Mouse (Mus musculus) MEL (cell line): ENCODE results near the gene Prkce. TPM values are rescaled to one million over a fixed set of nuclear protein-coding genes. Genes with fewer than 3 reads are reported as not detected.

Source experiments
- DNase-seq: peaks from one replicate; pipeline ENCODE4 v3.0.0; 2011; ENCODE audit warnings: low read depth, low spot score
- H3K27ac ChIP-seq: 2 replicates; pipeline ENCODE4 v1.5.1; 2012; ENCODE audit warnings: low read depth, mild to moderate bottlenecking, control low read depth, low read length, moderate library complexity; ENCODE audit not compliant: control insufficient read depth
- H3K27me3 ChIP-seq, 2 experiments: fragments of 150-350 bp in 1 of 2; sonication (generic) in 1 of 2; 2 replicates each; pipeline ENCODE4 v1.6.1; 2012; ENCODE audit warnings: low read length in 2 of 2, mild to moderate bottlenecking in 2 of 2, improper control_type of control experiment in 1 of 2, moderate library complexity in 1 of 2; ENCODE audit not compliant: insufficient read depth in 2 of 2, control insufficient read depth in 1 of 2
- H3K36me3 ChIP-seq, 2 experiments: 2 replicates each; pipeline ENCODE4 v1.6.1; 2012 to 2014; ENCODE audit warnings: low read length in 2 of 2, improper control_type of control experiment in 1 of 2, inconsistent platforms in 1 of 2, mild to moderate bottlenecking in 1 of 2; ENCODE audit not compliant: insufficient read depth in 2 of 2, control insufficient read depth in 1 of 2
- H3K4me1 ChIP-seq, 2 experiments: fragments of 150-350 bp in 1 of 2; sonication (generic) in 1 of 2; 2 replicates each; pipeline ENCODE4 v1.6.1; 2012; ENCODE audit warnings: low read length in 2 of 2, improper control_type of control experiment in 1 of 2, mild to moderate bottlenecking in 1 of 2; ENCODE audit not compliant: insufficient read depth in 2 of 2, control insufficient read depth in 1 of 2
- H3K4me3 ChIP-seq, 2 experiments: fragments of 150-350 bp in 1 of 2; sonication (generic) in 1 of 2; 2 replicates each; pipeline ENCODE4 v1.5.1; 2012; ENCODE audit warnings: low read depth in 2 of 2, low read length in 2 of 2, mild to moderate bottlenecking in 2 of 2, moderate library complexity in 2 of 2, control low read depth in 1 of 2, improper control_type of control experiment in 1 of 2; ENCODE audit not compliant: control insufficient read depth in 1 of 2, insufficient read depth in 1 of 2
- H3K79me2 ChIP-seq: 2 replicates; pipeline ENCODE4 v1.6.1; 2012; ENCODE audit warnings: mild to moderate bottlenecking, low read length, moderate library complexity; ENCODE audit not compliant: control insufficient read depth, poor library complexity, insufficient read depth
- H3K9ac ChIP-seq: 2 replicates; pipeline ENCODE4 v1.6.1; 2012; ENCODE audit warnings: low read depth, mild to moderate bottlenecking, control low read depth, low read length, moderate library complexity; ENCODE audit not compliant: control insufficient read depth, poor library complexity, severe bottlenecking
- H3K9me3 ChIP-seq: fragments of 150-350 bp; sonication (generic); replicated peaks from 2 replicates; pipeline ENCODE4 v1.6.1; 2012; ENCODE audit warnings: mild to moderate bottlenecking, low read length, improper control_type of control experiment, moderate library complexity; ENCODE audit not compliant: insufficient read depth
- CHD1 ChIP-seq: IDR thresholded peaks from 2 replicates; pipeline ENCODE4 v1.6.1; 2012; ENCODE audit warnings: low read depth, mild to moderate bottlenecking, inconsistent platforms, low read length, improper control_type of control experiment
- ELF1 ChIP-seq: IDR thresholded peaks from 2 replicates; pipeline ENCODE4 v1.6.1; 2014; ENCODE audit warnings: low read depth, mild to moderate bottlenecking, inconsistent platforms, low read length, improper control_type of control experiment, moderate library complexity
- EP300 ChIP-seq, 2 experiments: IDR thresholded peaks; 2 replicates each; pipeline ENCODE4 v1.6.1; 2011; ENCODE audit warnings: improper control_type of control experiment in 2 of 2, low read length in 2 of 2, low read depth in 1 of 2, mild to moderate bottlenecking in 1 of 2
- GABPA ChIP-seq: IDR thresholded peaks from 2 replicates; pipeline ENCODE4 v1.6.1; 2012; ENCODE audit warnings: low read depth, mild to moderate bottlenecking, inconsistent platforms, low read length, improper control_type of control experiment, moderate library complexity
- HCFC1 ChIP-seq: IDR thresholded peaks from 2 replicates; pipeline ENCODE4 v1.6.1; 2012; ENCODE audit warnings: low read depth, mild to moderate bottlenecking, inconsistent platforms, low read length, improper control_type of control experiment, moderate library complexity
- KAT2A ChIP-seq: conservative IDR thresholded peaks from 2 replicates; pipeline ENCODE4 v1.6.1; 2012; ENCODE audit warnings: low read depth, low read length, improper control_type of control experiment, inconsistent platforms
- MAFK ChIP-seq: IDR thresholded peaks from 2 replicates; pipeline ENCODE4 v1.6.1; 2011; ENCODE audit warnings: low read depth, mild to moderate bottlenecking, low read length, improper control_type of control experiment, borderline replicate concordance
- MAZ ChIP-seq: IDR thresholded peaks from 2 replicates; pipeline ENCODE4 v1.6.1; 2012; ENCODE audit warnings: low read depth, mild to moderate bottlenecking, inconsistent platforms, low read length, improper control_type of control experiment
- MYC ChIP-seq: IDR thresholded peaks from 2 replicates; pipeline ENCODE4 v1.6.1; 2011; ENCODE audit warnings: low read depth, mild to moderate bottlenecking, low read length, improper control_type of control experiment, moderate library complexity
- NELFE ChIP-seq: IDR thresholded peaks from 2 replicates; pipeline ENCODE4 v1.6.1; 2011; ENCODE audit warnings: low read depth, low read length, improper control_type of control experiment
- NRF1 ChIP-seq: IDR thresholded peaks from 2 replicates; pipeline ENCODE4 v1.6.1; 2014; ENCODE audit warnings: low read depth, mild to moderate bottlenecking, inconsistent platforms, low read length, improper control_type of control experiment, moderate library complexity; ENCODE audit not compliant: poor library complexity, insufficient read depth, severe bottlenecking
- POLR2A ChIP-seq, 2 experiments: IDR thresholded peaks; 2 replicates each; pipeline ENCODE4 v1.6.1; 2011 to 2012; ENCODE audit warnings: low read length in 2 of 2, mild to moderate bottlenecking in 2 of 2, control low read depth in 1 of 2, improper control_type of control experiment in 1 of 2, low read depth in 1 of 2, moderate library complexity in 1 of 2; ENCODE audit not compliant: control insufficient read depth in 1 of 2, insufficient read depth in 1 of 2, poor library complexity in 1 of 2
- POLR2AphosphoS2 ChIP-seq: IDR thresholded peaks from 2 replicates; pipeline ENCODE4 v1.6.1; 2011; ENCODE audit warnings: low read length, improper control_type of control experiment
- TCF12 ChIP-seq: IDR thresholded peaks from 2 replicates; pipeline ENCODE4 v1.6.1; 2014; ENCODE audit warnings: low read depth, mild to moderate bottlenecking, inconsistent platforms, low read length, improper control_type of control experiment, moderate library complexity
- USF2 ChIP-seq, 2 experiments: IDR thresholded peaks; 2 replicates each; pipeline ENCODE4 v1.6.1; 2011 to 2012; ENCODE audit warnings: improper control_type of control experiment in 2 of 2, low read length in 2 of 2, borderline replicate concordance in 1 of 2, inconsistent platforms in 1 of 2, low read depth in 1 of 2, mild to moderate bottlenecking in 1 of 2; ENCODE audit not compliant: insufficient read depth in 1 of 2
- ZKSCAN1 ChIP-seq: IDR thresholded peaks from 2 replicates; pipeline ENCODE4 v1.6.1; 2012; ENCODE audit warnings: low read depth, mild to moderate bottlenecking, inconsistent platforms, low read length, improper control_type of control experiment, moderate library complexity
- ZNF384 ChIP-seq: IDR thresholded peaks from 2 replicates; pipeline ENCODE4 v1.6.1; 2012; ENCODE audit warnings: low read depth, mild to moderate bottlenecking, inconsistent platforms, low read length, improper control_type of control experiment
- polyA plus RNA-seq, 2 experiments: library from polyadenylated mRNA; stranded (reverse) in 1 of 2; unstranded in 1 of 2; fragments of >175 nt in 1 of 2; fragments of >200 nt in 1 of 2; gene quantifications; 2 replicates each; pipeline versions ENCODE4 v1.2.1 to v1.2.4; 2012; ENCODE audit warnings: low replicate concordance in 2 of 2, low read depth in 1 of 2; ENCODE audit not compliant: insufficient read length in 2 of 2, insufficient read depth in 1 of 2, missing spikeins in 1 of 2
- total RNA-seq: library from RNA; depleted of rRNA; stranded (reverse); fragments of 300-350 nt; gene quantifications from 2 replicates; pipeline ENCODE4 v1.2.3, GENCODE M21; 2012

Prkce gene
- total and polyA plus RNA-seq, 3 experiments = 3.0 to 5.3 TPM; not detected in 1

GRCm38 (mm10) chr17:86465865-86466264, 298.3 kb downstream of the Prkce start:
- Histone ChIP-seq H3K27ac (no peak overlapping the region), H3K9ac (no peak overlapping the region), H3K9me3 (no peaks in the 10 kb centered on the region), H3K36me3 (no peaks in the 10 kb centered on the region)
- no peak for DNase-seq
- TF ChIP-seq POLR2AphosphoS2 = no peak
- TF ChIP-seq CHD1 = no peak
- TF ChIP-seq KAT2A = no peak
- no peak for TF ChIP-seq ELF1
- TF ChIP-seq MAZ = no peak
- TF ChIP-seq ZNF384 = no peak
- no peak for TF ChIP-seq HCFC1
- no peak for TF ChIP-seq ZKSCAN1
- TF ChIP-seq MYC = no peak
- TF ChIP-seq, all 39 proteins: peak for 0
- Histone ChIP-seq H3K4me3 (no peak overlapping the region), H3K4me1 (no peaks in the 10 kb centered on the region; a peak in 1 of 4 replicates), H3K27me3 (no peaks in the 10 kb centered on the region), H3K79me2 (no peaks in the 10 kb centered on the region)

GRCm38 (mm10) chr17:86466412-86466811, 298.8 kb downstream of the Prkce start:
- Histone ChIP-seq H3K79me2 (no peaks in the 10 kb centered on the region), H3K36me3 (no peaks in the 10 kb centered on the region), H3K27me3 (no peaks in the 10 kb centered on the region), H3K4me1 (no peaks in the 10 kb centered on the region; a peak in 1 of 4 replicates)
- TF ChIP-seq POLR2A (IDR thresholded peaks at IDR 0.05; ENCODE audit: control insufficient read depth in 1 of 2, insufficient read depth in 1 of 2, low read depth in 1 of 2, low read length in 2 of 2, poor library complexity in 1 of 2) = no peak
- no peak for TF ChIP-seq USF2 (IDR thresholded peaks at IDR 0.05; ENCODE audit: borderline replicate concordance in 1 of 2, insufficient read depth in 1 of 2, low read depth in 1 of 2, low read length in 2 of 2)
- TF ChIP-seq MAZ = no peak
- no peak for TF ChIP-seq EP300 (IDR thresholded peaks at IDR 0.05; ENCODE audit: low read depth in 1 of 2, low read length in 2 of 2)
- TF ChIP-seq NELFE = no peak
- TF ChIP-seq GABPA = no peak
- no peak for TF ChIP-seq MAFK
- TF ChIP-seq NRF1 = no peak
- no peak for TF ChIP-seq TCF12
- TF ChIP-seq, all 39 proteins: peak for 0
- H3K9ac ChIP-seq = no peak overlapping the region
- H3K4me3 ChIP-seq = no peak overlapping the region
- no peaks in the 10 kb centered on the region for H3K9me3 ChIP-seq
- H3K27ac ChIP-seq = no peak overlapping the region
- DNase-seq = no peak
